Mouse (Mus musculus): ENCODE data around the gene Mettl11b. TPM values are rescaled to one million over a fixed set of nuclear protein-coding genes. Genes with fewer than 3 reads are reported as not detected.
"Not testable (repeated sequence)": the region's sequence is repeated elsewhere in the genome, so short reads cannot be mapped to it uniquely, and the experiment has no call there.

The Mettl11b gene
- total RNA-seq (2021), result not detected
- long read RNA-seq, experiment 1, result 0 reads
- long read RNA-seq, experiment 2, result 0 reads

GRCm38 (mm10) chr1:163725106-163725759, at the start of gene Mettl11b:
TSS of gene Mettl11b (minus strand) at chr1:163725232.
- DNase-seq, result no peak

GRCm38 (mm10) chr1:163757462-163758207, 32.6 kb upstream of the Mettl11b start:
- DNase-seq, result no peak

DNA sequence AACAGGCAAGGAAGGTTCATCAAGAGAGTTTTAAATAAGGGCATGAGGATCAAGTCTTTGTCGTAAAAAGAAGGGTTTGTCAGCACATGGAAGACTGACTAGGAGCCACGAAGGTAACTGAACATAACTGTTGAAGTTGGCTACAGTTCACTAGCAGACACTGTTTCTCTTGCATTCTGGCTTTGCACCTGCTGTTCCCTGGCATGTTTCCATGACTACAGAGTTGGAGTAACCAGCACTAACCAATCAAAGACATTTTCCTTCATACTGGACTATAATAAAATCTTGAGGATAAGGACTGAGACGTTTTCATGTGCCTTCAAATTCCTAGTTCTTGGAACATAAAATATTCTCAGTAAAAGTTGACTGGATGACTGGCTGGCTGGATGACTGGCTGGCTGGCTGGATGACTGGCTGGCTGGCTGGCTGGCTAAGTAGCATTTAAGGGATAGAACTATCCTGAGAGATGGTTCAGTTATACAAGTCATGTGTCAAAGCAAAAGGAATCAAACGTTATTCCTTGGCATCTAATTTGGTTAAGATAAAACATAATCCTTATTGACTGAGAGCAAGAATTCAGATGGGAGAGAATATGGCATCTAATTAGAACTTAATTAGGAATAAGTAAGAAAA, 26.4 kb upstream of the Mettl11b start:
- DNase-seq, result no peak

DNA sequence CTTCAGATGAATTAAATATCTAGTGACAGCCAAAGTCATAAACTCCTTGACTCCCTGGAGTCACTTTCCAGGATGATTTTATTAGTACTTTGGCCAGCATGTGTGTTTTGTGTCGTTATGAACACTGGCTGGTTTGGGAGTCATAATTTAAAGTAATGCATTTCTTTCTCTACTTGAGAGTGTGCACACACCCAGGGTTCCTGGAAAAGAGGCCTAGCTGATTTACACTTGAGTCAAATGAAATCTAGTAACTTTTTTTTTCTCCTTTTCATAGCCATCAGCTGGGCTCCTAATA, 12.2 kb upstream of the Mettl11b start:
- no peak for DNase-seq

DNA sequence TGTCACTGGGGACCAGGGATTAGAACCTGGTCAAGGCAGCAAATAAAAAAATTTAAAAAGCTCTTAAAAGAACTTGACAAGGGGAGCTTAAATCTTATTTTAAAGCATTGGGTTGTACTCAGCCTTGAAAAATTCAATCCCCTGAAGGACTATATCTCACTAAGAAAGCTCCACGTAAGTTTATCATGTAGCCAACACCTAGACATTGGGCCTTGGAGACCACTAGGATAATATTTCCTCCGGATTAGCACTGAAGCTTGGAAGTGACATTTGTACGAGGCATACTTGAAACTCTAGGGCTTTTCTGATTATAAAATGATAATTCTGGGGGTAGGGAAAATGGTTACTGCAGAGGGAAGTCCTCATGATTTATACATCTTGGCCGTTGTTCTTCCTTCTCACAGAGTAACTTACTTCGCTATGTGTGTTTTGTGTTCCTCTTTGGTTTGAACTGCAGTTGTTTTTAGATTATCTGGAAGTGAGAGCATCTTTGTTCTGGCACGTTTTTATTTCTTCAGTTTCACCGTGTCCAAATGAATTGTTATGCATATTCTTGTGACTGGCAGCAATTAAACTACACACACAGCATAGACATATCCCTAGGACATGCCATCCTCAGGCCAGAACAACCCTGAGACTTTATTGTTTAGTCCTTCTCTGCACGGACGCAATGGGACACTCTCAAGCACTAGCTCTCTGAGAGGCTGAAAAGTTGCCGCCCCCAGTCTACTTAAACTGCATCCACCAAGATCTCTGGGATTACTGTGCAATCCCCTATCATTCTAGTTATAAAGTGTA, 11.6 kb upstream of the Mettl11b start:
- DNase-seq, result no peak

DNA sequence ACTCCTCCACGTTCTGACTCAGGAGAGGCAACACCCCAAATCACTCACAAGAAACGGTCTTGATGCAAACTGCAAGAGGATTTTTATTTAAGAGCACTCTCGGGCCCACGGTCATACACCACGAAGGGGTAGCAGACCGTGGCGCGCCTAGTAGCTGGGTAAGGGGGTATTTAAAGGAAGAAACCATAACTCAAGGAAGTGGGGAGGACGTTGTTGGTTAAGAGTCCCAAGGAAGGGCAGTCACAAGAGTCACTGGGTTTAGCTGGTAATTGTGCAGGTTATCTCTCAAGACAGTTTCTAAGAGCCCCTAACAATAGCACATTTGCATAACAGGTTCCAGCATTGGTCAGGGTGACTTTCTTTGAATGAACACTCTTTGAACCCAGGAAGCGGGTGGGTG, 6.1 kb upstream of the Mettl11b start:
- not testable (repeated sequence) for DNase-seq

DNA sequence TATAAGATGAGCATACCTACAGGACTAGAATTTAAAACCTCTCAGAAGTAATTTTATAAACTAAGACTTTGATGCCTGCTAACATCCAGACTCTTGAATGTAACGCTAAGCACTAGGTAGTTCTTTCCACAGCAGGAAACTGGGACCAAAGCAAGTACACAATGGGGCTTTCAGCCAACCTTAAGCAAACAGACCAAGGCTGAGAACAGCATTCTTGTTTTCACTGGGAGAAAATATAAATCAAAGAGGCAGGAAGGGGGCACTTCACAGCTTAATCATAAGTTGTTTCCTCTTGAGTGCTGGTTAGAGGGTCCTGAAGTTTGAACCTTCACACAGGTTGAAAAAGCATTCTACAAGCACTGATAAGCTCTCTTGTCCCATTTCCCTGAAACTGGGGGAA, 1.1 kb downstream of the Mettl11b start:
- no peak for DNase-seq

GRCm38 (mm10) chr1:163708618-163709017, 16.4 kb downstream of the Mettl11b start:
- DNase-seq, result no peak

DNA sequence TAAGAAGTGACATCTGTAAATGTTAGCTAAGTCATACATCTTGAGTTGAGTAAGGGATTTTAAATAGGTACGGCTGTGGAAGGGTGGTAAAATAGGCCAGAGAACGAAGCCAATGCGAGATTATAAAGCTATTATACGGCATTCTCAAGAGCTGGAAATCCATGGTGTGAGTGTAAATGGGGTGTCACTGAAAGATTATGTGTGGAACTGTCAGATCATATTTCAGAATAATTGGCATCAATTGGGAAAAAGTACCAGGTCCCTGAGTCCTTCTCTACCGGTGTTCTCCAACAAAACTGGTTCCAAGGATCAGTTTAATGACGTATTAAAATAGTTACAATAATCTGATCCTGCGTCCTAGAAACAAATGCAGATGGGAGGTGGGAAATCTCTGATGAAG, 24.5 kb downstream of the Mettl11b start:
- DNase-seq, result no peak

DNA sequence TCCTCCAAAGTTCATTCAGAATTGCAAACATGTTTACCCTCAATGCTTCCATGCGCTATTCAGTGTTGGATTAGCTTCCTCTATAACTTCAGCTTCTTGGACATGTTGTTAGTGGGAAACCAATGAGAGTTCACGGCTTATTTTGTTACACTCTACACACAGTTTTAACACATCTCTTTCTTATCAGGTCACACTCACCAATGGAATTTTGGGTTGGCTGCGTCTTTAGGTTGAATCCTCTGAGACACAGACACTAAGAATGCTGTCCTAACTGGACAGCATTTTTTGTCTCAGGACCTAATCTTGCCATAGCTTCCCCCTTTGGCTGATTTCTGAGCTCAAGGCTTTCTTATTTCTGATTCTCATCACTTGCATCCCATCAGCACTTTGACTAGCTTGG, 25.3 kb downstream of the Mettl11b start:
- no peak for DNase-seq

- DNase-seq, result no peak
These were observed 33.2 kb downstream of the Mettl11b start for GRCm38 (mm10) chr1:163691860-163692259.

GRCm38 (mm10) chr1:163682935-163683430, 42.0 kb downstream of the Mettl11b start:
- no peak for DNase-seq

- no peak for DNase-seq
These were observed 42.9 kb downstream of the Mettl11b start for GRCm38 (mm10) chr1:163682127-163682526.

- no peak for DNase-seq
These were observed 52.2 kb downstream of the Mettl11b start for GRCm38 (mm10) chr1:163672866-163673265.

DNA sequence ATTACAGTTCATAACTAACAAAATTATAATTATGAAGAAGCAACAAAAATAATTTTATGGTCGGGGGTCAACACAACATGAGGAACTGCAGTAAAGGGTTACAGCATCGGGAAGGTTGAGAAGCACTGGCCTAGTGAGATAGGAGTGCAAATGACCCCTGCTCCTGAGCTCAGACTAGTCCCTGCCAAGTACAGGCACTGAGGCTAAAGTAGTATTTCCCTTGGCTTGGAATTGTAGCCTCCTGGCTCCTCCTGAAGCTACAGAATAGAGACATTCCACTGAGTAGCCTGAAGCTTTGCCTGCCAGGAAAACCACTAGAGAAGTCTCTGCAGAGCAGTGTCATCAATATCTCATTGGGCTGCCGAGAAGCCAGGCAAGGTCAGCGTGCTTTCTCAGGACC, 53.7 kb downstream of the Mettl11b start:
- DNase-seq, result no peak

- DNase-seq, result no peak
These were observed 54.3 kb downstream of the Mettl11b start for GRCm38 (mm10) chr1:163670702-163671101.

DNA sequence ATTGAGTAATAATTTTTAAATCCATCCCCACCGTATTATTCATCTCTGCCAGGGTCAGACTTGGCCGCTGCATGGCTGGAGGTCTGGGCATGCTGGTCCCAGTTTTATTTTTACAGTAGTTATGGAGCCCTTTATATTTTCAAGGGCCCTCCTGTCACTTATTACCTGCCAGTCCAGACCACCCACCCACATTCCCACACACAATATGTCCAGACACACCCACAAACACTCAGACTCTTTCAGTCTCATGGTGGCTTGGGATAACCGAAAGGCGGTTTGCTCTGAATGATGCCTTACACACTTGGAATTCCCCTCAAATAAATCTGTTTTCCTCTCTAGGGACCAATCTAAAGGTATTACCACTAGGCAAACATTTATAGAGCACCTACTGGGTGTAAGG, 55.1 kb downstream of the Mettl11b start:
- DNase-seq, result no peak

GRCm38 (mm10) chr1:163662416-163662815, 62.6 kb downstream of the Mettl11b start:
- DNase-seq, result no peak

DNA sequence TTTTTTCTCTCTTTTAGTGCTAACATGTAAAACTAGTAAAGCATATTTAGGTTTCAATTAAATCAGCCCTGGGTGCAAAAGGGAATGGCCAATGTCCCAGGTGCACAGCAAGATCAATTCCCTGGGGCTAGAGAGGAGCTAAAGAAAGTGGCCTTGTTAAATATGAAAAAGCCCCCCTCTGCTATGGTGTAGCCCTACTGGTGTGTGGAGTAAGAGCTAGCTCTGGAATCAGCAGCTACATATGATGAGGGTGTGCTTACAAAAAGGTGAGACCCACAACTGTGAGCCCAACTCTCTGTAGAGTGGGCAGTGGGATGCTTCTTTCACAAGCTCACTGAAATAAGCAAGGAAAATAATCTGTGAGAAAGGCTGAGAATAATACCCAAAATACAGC, 66.5 kb downstream of the Mettl11b start:
- no peak for DNase-seq

- DNase-seq, result no peak
These were observed 67.1 kb downstream of the Mettl11b start for GRCm38 (mm10) chr1:163657766-163658534.

GRCm38 (mm10) chr1:163657056-163657455, 68.0 kb downstream of the Mettl11b start:
- DNase-seq, result no peak

DNA sequence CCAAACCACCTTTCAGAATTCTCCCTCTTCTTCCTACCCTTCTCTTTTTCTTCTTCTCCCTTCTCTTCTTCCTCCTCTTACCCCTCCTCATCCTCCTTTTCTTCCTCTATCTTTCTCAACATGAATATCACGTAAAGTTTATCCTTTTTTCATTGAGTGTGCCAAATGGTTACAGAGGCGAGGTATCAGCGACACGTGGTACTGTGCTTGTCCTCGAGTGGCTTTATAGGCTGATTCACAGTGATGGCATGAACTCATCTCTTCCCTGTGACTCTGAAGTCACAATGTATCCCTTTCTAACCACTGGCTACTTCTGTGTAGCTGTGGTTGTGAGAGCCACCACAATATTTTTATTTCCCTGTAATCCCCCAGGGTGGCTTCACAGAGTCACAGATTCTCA, 68.6 kb downstream of the Mettl11b start:
- DNase-seq, result no peak
